Mouse (Mus musculus): ENCODE results near the gene Elovl7. TPM values are rescaled to one million over a fixed set of nuclear protein-coding genes. Genes with fewer than 3 reads are reported as not detected.
A peak's percentile ranks its signal among the peaks of the same experiment; 100 is the strongest.

The Elovl7 gene
- polyA plus RNA-seq (2012; rRNA removed), result 0.87 and 1.2 TPM in 2 replicates

DNA sequence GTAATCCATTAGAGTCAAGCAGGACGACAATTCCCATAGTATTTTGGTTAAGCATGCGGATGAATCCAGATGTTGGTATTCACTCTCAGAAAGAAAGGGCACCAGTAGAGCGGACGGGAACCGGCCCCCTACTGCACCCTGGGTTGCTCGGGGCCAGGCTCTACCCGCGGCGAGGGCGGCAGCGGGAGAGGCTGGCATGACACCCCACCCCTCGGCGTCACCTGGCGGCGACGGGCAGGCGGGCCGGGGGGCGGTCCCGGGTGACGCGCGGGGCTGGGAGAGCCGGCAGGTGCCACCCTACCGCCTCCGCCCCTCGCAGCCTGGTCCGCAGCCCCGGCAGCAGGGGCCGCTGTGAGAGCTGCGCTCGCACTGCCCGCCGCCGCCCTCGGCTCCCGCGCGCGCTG is at the start of gene Elovl7:
Gene Elovl7, plus strand, starts transcription at position 324 of the 404 bp plus-strand sequence.
- H3K4me3 ChIP-seq (ENCODE audit: control insufficient read depth, insufficient read depth, low read length), result peak within 1 kb of the TSS; percentile 57
- TF ChIP-seq POLR2A (IDR thresholded peaks at IDR 0.05; ENCODE audit: control insufficient read depth, extremely low read depth, insufficient read depth, low read length, poor library complexity) (no peak), CTCF (IDR thresholded peaks at IDR 0.05; ENCODE audit: borderline replicate concordance, control insufficient read depth, extremely low read depth, insufficient read depth, low read length, poor library complexity) (peak; percentile 69; the same call in 1 of the 2 replicates)
- DNase-seq, result peak; percentile 90
- no peak within 1 kb of the TSS for H3K27ac ChIP-seq (ENCODE audit: control insufficient read depth, insufficient read depth, low read length)
- H3K4me1 ChIP-seq (replicated peaks; ENCODE audit: control insufficient read depth, insufficient read depth, low read length), result peaks cover 11% of the 10 kb centered on the region
- WGBS, result under 1% methylated on average over 38 of the region's 40 CpGs
- no peaks in the 10 kb centered on the region for H3K36me3 ChIP-seq (ENCODE audit: control insufficient read depth, insufficient read depth, low read length)
- H3K27me3 ChIP-seq (ENCODE audit: control insufficient read depth, insufficient read depth, low read length), result peaks cover 6% of the 10 kb centered on the region

DNA sequence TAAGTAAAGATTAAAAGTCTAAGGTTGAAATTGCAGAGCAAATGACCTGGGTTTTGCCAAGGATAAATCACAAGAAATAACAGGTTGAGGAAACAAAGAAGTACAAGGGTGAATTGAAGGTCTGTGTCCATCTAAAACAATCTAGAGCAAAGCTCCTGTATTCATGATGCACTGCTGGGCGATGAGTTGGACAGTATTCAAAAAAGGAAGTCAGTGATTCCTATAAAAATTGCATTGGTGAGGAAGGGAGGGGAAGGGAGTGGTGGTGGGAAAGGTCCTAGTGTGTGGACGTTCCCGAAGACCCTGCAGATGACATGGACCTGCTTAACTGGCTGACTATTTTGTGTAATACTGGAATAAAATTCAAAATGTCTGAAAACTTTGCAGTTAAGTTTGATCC is 49.6 kb upstream of the Elovl7 start:
- TF ChIP-seq POLR2A (IDR thresholded peaks at IDR 0.05; ENCODE audit: control insufficient read depth, extremely low read depth, insufficient read depth, low read length, poor library complexity) (no peak), CTCF (IDR thresholded peaks at IDR 0.05; ENCODE audit: borderline replicate concordance, control insufficient read depth, extremely low read depth, insufficient read depth, low read length, poor library complexity) (no peak)
- DNase-seq, result no peak
- WGBS, result 98% methylated on average over 3 of the region's 3 CpGs

DNA sequence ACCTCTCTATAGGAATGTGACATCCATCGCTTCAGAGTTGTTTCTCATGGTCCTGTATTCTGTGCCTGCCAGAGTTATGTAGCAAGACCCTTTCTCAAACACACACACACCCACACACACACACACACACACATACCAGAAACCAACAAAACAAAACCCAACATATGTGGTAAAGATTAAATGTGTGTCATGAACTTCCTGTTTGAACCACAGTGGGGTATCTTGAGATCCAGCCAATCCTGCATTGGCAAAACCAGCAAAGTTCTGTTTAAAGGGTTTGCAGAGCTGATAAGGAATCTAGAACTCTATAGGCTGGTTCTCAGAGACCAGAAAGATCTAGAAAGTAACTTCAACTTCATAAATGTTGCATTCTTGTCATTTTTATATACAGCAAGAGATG is 44.2 kb upstream of the Elovl7 start:
- H3K4me1 ChIP-seq (replicated peaks; ENCODE audit: control insufficient read depth, insufficient read depth, low read length), result peaks cover 5% of the 10 kb centered on the region; the same call in 1 of the 2 replicates
- 84% methylated on average over 1 of the region's 1 CpGs for WGBS
- no peaks in the 10 kb centered on the region for H3K27me3 ChIP-seq (ENCODE audit: control insufficient read depth, insufficient read depth, low read length)
- H3K36me3 ChIP-seq (ENCODE audit: control insufficient read depth, insufficient read depth, low read length), result peaks cover 17% of the 10 kb centered on the region
- H3K4me3 ChIP-seq (ENCODE audit: control insufficient read depth, insufficient read depth, low read length), result no peak overlapping the region
- no peak for TF ChIP-seq CTCF (IDR thresholded peaks at IDR 0.05; ENCODE audit: borderline replicate concordance, control insufficient read depth, extremely low read depth, insufficient read depth, low read length, poor library complexity)
- TF ChIP-seq POLR2A (IDR thresholded peaks at IDR 0.05; ENCODE audit: control insufficient read depth, extremely low read depth, insufficient read depth, low read length, poor library complexity), result no peak
- no peak for DNase-seq
- H3K27ac ChIP-seq (ENCODE audit: control insufficient read depth, insufficient read depth, low read length), result no peak overlapping the region

More for the DNA sequence above, 49.6 kb upstream of the Elovl7 start:
- H3K4me3 ChIP-seq (ENCODE audit: control insufficient read depth, insufficient read depth, low read length), result no peak overlapping the region
- H3K4me1 ChIP-seq (replicated peaks; ENCODE audit: control insufficient read depth, insufficient read depth, low read length), result peaks cover 4% of the 10 kb centered on the region
- H3K27me3 ChIP-seq (ENCODE audit: control insufficient read depth, insufficient read depth, low read length), result no peaks in the 10 kb centered on the region
- H3K27ac ChIP-seq (ENCODE audit: control insufficient read depth, insufficient read depth, low read length), result no peak overlapping the region
- no peaks in the 10 kb centered on the region for H3K36me3 ChIP-seq (ENCODE audit: control insufficient read depth, insufficient read depth, low read length)

DNA sequence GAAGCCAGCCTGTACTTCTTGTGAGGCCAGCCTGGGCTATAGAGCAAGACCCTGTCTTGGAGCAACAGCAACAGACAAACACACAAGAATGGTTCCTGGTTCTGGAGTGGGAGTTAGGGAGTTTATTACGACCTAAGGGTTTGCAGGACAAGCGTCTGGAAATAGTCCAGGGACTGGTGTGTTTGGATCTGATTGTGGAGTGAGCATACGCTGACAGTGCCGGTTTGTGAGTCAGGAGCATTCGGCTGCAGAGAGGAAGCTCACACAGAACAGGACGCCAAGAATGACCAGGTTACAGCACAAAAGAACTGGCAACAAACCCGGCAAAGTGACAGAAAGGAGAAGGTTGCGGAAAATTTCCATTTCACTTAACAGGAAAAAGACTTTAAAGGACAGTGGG is 43.7 kb upstream of the Elovl7 start:
- TF ChIP-seq CTCF (IDR thresholded peaks at IDR 0.05; ENCODE audit: borderline replicate concordance, control insufficient read depth, extremely low read depth, insufficient read depth, low read length, poor library complexity) (no peak), POLR2A (IDR thresholded peaks at IDR 0.05; ENCODE audit: control insufficient read depth, extremely low read depth, insufficient read depth, low read length, poor library complexity) (no peak)
- Histone ChIP-seq H3K4me3 (ENCODE audit: control insufficient read depth, insufficient read depth, low read length) (no peak overlapping the region), H3K27ac (ENCODE audit: control insufficient read depth, insufficient read depth, low read length) (peak overlapping the region; percentile 37; the same call in 1 of the 2 replicates), H3K4me1 (replicated peaks; ENCODE audit: control insufficient read depth, insufficient read depth, low read length) (peaks cover 5% of the 10 kb centered on the region; the same call in 1 of the 2 replicates), H3K27me3 (ENCODE audit: control insufficient read depth, insufficient read depth, low read length) (no peaks in the 10 kb centered on the region), H3K36me3 (ENCODE audit: control insufficient read depth, insufficient read depth, low read length) (peaks cover 20% of the 10 kb centered on the region)
- WGBS, result 95% methylated on average over 8 of the region's 8 CpGs
- DNase-seq, result no peak

DNA sequence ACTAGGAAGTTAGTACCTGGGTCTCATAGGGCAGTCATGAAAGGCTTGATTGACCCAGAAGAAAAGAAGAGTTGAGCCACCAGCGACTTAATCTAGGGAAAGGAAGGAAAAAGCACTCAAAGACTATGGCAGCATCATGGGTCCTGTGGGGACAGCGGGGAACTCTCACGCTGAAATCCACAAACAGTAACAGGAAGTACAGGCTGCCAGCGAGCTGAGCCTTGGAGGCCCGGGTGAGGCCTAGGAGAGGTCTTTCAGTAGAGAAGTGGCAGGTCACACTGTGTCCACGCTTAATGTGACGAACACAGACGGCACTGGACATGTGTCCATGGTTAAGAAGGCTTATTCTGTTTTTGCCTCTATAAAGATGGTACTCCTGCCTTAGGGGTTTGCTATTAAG is 34.6 kb upstream of the Elovl7 start:
- peaks cover 28% of the 10 kb centered on the region for H3K36me3 ChIP-seq (ENCODE audit: control insufficient read depth, insufficient read depth, low read length)
- H3K27me3 ChIP-seq (ENCODE audit: control insufficient read depth, insufficient read depth, low read length), result no peaks in the 10 kb centered on the region
- no peaks in the 10 kb centered on the region for H3K4me1 ChIP-seq (replicated peaks; ENCODE audit: control insufficient read depth, insufficient read depth, low read length)
- 76% methylated on average over 8 of the region's 8 CpGs for WGBS
- no peak overlapping the region for H3K4me3 ChIP-seq (ENCODE audit: control insufficient read depth, insufficient read depth, low read length)
- TF ChIP-seq POLR2A (IDR thresholded peaks at IDR 0.05; ENCODE audit: control insufficient read depth, extremely low read depth, insufficient read depth, low read length, poor library complexity), result no peak
- no peak for TF ChIP-seq CTCF (IDR thresholded peaks at IDR 0.05; ENCODE audit: borderline replicate concordance, control insufficient read depth, extremely low read depth, insufficient read depth, low read length, poor library complexity)
- DNase-seq, result no peak
- H3K27ac ChIP-seq (ENCODE audit: control insufficient read depth, insufficient read depth, low read length), result no peak overlapping the region

DNA sequence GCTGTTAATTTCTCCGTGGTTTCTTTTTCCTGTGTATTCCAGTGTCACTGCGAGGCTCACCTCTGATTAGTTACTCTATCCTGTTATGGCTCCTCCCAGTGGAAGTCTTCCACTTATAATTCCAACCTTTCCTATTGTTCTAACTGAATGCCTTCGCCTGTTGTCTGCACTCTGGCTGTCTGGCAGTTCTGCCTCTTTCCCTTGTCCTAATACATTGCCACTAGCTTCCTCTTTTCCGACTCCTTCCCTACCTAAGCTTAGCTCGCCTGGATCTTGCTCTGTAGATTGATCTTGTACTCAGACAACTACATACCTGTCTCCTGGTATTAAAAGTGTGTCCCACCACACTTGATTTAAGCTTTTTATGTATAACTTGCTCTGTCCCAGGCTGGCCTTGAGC is 33.4 kb upstream of the Elovl7 start:
- peaks cover 25% of the 10 kb centered on the region for H3K36me3 ChIP-seq (ENCODE audit: control insufficient read depth, insufficient read depth, low read length)
- no peak for DNase-seq
- H3K4me3 ChIP-seq (ENCODE audit: control insufficient read depth, insufficient read depth, low read length), result no peak overlapping the region
- no peaks in the 10 kb centered on the region for H3K4me1 ChIP-seq (replicated peaks; ENCODE audit: control insufficient read depth, insufficient read depth, low read length)
- TF ChIP-seq CTCF (IDR thresholded peaks at IDR 0.05; ENCODE audit: borderline replicate concordance, control insufficient read depth, extremely low read depth, insufficient read depth, low read length, poor library complexity) (no peak), POLR2A (IDR thresholded peaks at IDR 0.05; ENCODE audit: control insufficient read depth, extremely low read depth, insufficient read depth, low read length, poor library complexity) (no peak)
- no peaks in the 10 kb centered on the region for H3K27me3 ChIP-seq (ENCODE audit: control insufficient read depth, insufficient read depth, low read length)
- WGBS, result 73% methylated on average over 5 of the region's 5 CpGs
- no peak overlapping the region for H3K27ac ChIP-seq (ENCODE audit: control insufficient read depth, insufficient read depth, low read length)

DNA sequence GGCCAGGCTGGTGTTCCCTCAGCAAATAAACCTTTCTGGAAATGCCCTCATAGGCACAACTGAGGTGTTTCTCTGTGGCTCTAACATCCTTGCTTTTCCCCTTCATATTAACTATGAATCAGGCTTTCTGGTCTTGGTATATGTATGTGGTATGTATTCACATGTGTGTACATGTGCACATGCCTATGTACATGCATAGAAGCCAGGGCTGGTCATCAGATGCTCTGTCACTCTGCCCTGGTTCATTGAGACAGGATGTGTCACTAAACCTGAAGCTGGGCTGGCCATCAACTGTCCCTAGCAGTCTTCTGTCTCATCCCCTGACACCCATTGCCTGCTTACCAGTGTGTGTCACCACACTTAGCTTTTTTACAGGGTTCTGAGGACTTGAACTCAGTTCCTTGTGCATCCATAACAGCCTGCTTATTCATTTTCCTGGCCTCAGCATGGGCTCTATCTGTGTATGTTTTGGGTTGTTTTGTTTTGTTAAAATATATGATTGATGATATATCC is 29.4 kb upstream of the Elovl7 start:
- H3K36me3 ChIP-seq (ENCODE audit: control insufficient read depth, insufficient read depth, low read length), result peaks cover 18% of the 10 kb centered on the region
- DNase-seq, result no peak
- no peaks in the 10 kb centered on the region for H3K4me1 ChIP-seq (replicated peaks; ENCODE audit: control insufficient read depth, insufficient read depth, low read length)
- no peaks in the 10 kb centered on the region for H3K27me3 ChIP-seq (ENCODE audit: control insufficient read depth, insufficient read depth, low read length)
- TF ChIP-seq CTCF (IDR thresholded peaks at IDR 0.05; ENCODE audit: borderline replicate concordance, control insufficient read depth, extremely low read depth, insufficient read depth, low read length, poor library complexity) (no peak), POLR2A (IDR thresholded peaks at IDR 0.05; ENCODE audit: control insufficient read depth, extremely low read depth, insufficient read depth, low read length, poor library complexity) (no peak)
- H3K4me3 ChIP-seq (ENCODE audit: control insufficient read depth, insufficient read depth, low read length), result no peak overlapping the region
- no peak overlapping the region for H3K27ac ChIP-seq (ENCODE audit: control insufficient read depth, insufficient read depth, low read length)
